Mouse (Mus musculus) adipocyte (in vitro differentiated cells): ENCODE results near the gene Serpina3k.
"Not testable (repeated sequence)": the region's sequence is repeated elsewhere in the genome, so short reads cannot be mapped to it uniquely, and the experiment has no call there.

Experiments
- DNase-seq: peaks from one replicate; pipeline ENCODE4 v3.0.0-alpha.2; 2016; ENCODE audit warnings: low spot score

Gene Serpina3k

GRCm38 (mm10) chr12:104338226-104338625, at the start of gene Serpina3k, which contains the start of gene Serpina3m:
Serpina3k (plus strand) TSS chr12:104338486.
Serpina3m (plus strand) TSS chr12:104338486.
- not testable (repeated sequence) for DNase-seq

GRCm38 (mm10) chr12:104289872-104290271, 48.4 kb upstream of the Serpina3k start:
- no peak for DNase-seq

GRCm38 (mm10) chr12:104293963-104294362, 44.3 kb upstream of the Serpina3k start:
- DNase-seq = no peak

- no peak for DNase-seq
Measured at GRCm38 (mm10) chr12:104298049-104298448, 40.2 kb upstream of the Serpina3k start.

GRCm38 (mm10) chr12:104305991-104306390, 32.3 kb upstream of the Serpina3k start:
- DNase-seq = no peak

- DNase-seq = no peak
Measured at GRCm38 (mm10) chr12:104314253-104314652, 24.0 kb upstream of the Serpina3k start, which contains the start of gene Serpina3j. Serpina3j (plus strand) TSS chr12:104314553.

- no peak for DNase-seq
Measured at GRCm38 (mm10) chr12:104322454-104322853, 15.8 kb upstream of the Serpina3k start.

- no peak for DNase-seq
Measured at GRCm38 (mm10) chr12:104331701-104332100, 6.6 kb upstream of the Serpina3k start.

- not testable (repeated sequence) for DNase-seq
Measured at GRCm38 (mm10) chr12:104336873-104337272, 1.4 kb upstream of the Serpina3k start.

GRCm38 (mm10) chr12:104338705-104339104, 419 bp downstream of the Serpina3k start:
- no peak for DNase-seq

- not testable (repeated sequence) for DNase-seq
Measured at GRCm38 (mm10) chr12:104342489-104342888, 4.2 kb downstream of the Serpina3k start.

GRCm38 (mm10) chr12:104345181-104345580, 6.9 kb downstream of the Serpina3k start:
- DNase-seq = no peak

GRCm38 (mm10) chr12:104345707-104346106, 7.4 kb downstream of the Serpina3k start:
- DNase-seq = no peak

GRCm38 (mm10) chr12:104347091-104347490, 8.8 kb downstream of the Serpina3k start:
- DNase-seq = no peak

- DNase-seq = peak; percentile 71
Measured at GRCm38 (mm10) chr12:104351812-104352211, 13.5 kb downstream of the Serpina3k start.

GRCm38 (mm10) chr12:104356006-104356405, 17.7 kb downstream of the Serpina3k start:
- DNase-seq = no peak

- DNase-seq = no peak
Measured at GRCm38 (mm10) chr12:104369986-104370385, 31.7 kb downstream of the Serpina3k start.

- not testable (repeated sequence) for DNase-seq
Measured at GRCm38 (mm10) chr12:104377179-104377578, 38.9 kb downstream of the Serpina3k start.

GRCm38 (mm10) chr12:104378351-104378750, 40.1 kb downstream of the Serpina3k start:
- DNase-seq = not testable (repeated sequence)

- not testable (repeated sequence) for DNase-seq
Measured at GRCm38 (mm10) chr12:104378815-104379214, 40.5 kb downstream of the Serpina3k start.

- DNase-seq = no peak
Measured at GRCm38 (mm10) chr12:104379856-104380255, 41.6 kb downstream of the Serpina3k start.

- DNase-seq = not testable (repeated sequence)
Measured at GRCm38 (mm10) chr12:104381071-104381604, 42.9 kb downstream of the Serpina3k start.

GRCm38 (mm10) chr12:104385987-104386386, 47.7 kb downstream of the Serpina3k start:
- not testable (repeated sequence) for DNase-seq

GRCm38 (mm10) chr12:104386878-104387277, 48.6 kb downstream of the Serpina3k start:
- not testable (repeated sequence) for DNase-seq
